Mouse (Mus musculus): ENCODE measurements around the gene Rnf169.

Gene Rnf169

GRCm38 (mm10) chr7:99893967-99894366 lies 86.3 kb downstream of the Rnf169 start:
- DNase-seq (ENCODE audit: low read depth, low spot score): no peak

GRCm38 (mm10) chr7:99892351-99892750 lies 87.9 kb downstream of the Rnf169 start:
- no peak for DNase-seq (ENCODE audit: low read depth, low spot score)

- no peak for DNase-seq (ENCODE audit: low read depth, low spot score)
Observed at GRCm38 (mm10) chr7:99891471-99891870, 88.8 kb downstream of the Rnf169 start.

GRCm38 (mm10) chr7:99890168-99890755 lies 90.0 kb downstream of the Rnf169 start:
- DNase-seq (ENCODE audit: low read depth, low spot score): no peak

- DNase-seq (ENCODE audit: low read depth, low spot score): no peak
Observed at GRCm38 (mm10) chr7:99889175-99889880, 90.9 kb downstream of the Rnf169 start.

GRCm38 (mm10) chr7:99887743-99888142 lies 92.5 kb downstream of the Rnf169 start:
- DNase-seq (ENCODE audit: low read depth, low spot score): no peak

GRCm38 (mm10) chr7:99887230-99887735 lies 93.0 kb downstream of the Rnf169 start:
- DNase-seq (ENCODE audit: low read depth, low spot score): no peak

GRCm38 (mm10) chr7:99878254-99878653 lies 102.0 kb downstream of the Rnf169 start:
- DNase-seq (ENCODE audit: low read depth, low spot score): peak; percentile 55

GRCm38 (mm10) chr7:99876345-99876744 lies 103.9 kb downstream of the Rnf169 start:
- DNase-seq (ENCODE audit: low read depth, low spot score): peak; percentile 52

GRCm38 (mm10) chr7:99875891-99876290 lies 104.4 kb downstream of the Rnf169 start:
- no peak for DNase-seq (ENCODE audit: low read depth, low spot score)

GRCm38 (mm10) chr7:99873965-99874364 lies 106.3 kb downstream of the Rnf169 start:
- no peak for DNase-seq (ENCODE audit: low read depth, low spot score)

Data from brain, embryonic 18.5 days (tissue).